Mouse (Mus musculus) erythroblast, embryonic 14.5 days (primary cell): Measurements from ENCODE around the gene Pgghg. TPM values are rescaled to one million over a fixed set of nuclear protein-coding genes. Genes with fewer than 3 reads are reported as not detected.
"Not testable (repeated sequence)": the region's sequence is repeated elsewhere in the genome, so short reads cannot be mapped to it uniquely, and the experiment has no call there.

ENCODE experiments used
- H3K27me3 ChIP-seq: 2 replicates; pipeline ENCODE4 v1.6.1; 2012; ENCODE audit warnings: inconsistent platforms; ENCODE audit not compliant: control insufficient read depth
- H3K36me3 ChIP-seq: 2 replicates; pipeline ENCODE4 v1.6.1; 2012; ENCODE audit warnings: mild to moderate bottlenecking, inconsistent platforms; ENCODE audit not compliant: control insufficient read depth
- H3K4me1 ChIP-seq: 2 replicates; pipeline ENCODE4 v1.6.1; 2012; ENCODE audit warnings: inconsistent platforms; ENCODE audit not compliant: control insufficient read depth
- H3K4me3 ChIP-seq: replicated peaks from 2 replicates; pipeline ENCODE3; 2012; ENCODE audit warnings: moderate library complexity, mild to moderate bottlenecking, inconsistent platforms
- H3K9me3 ChIP-seq: 2 replicates; pipeline ENCODE4 v1.6.1; 2012; ENCODE audit warnings: low read length, inconsistent platforms, mixed read lengths; ENCODE audit not compliant: control insufficient read depth
- GATA1 ChIP-seq: IDR thresholded peaks from 2 replicates; pipeline ENCODE4 v1.6.1; 2012; ENCODE audit warnings: low read length, inconsistent platforms, mixed read lengths
- TAL1 ChIP-seq: IDR thresholded peaks from 3 replicates; pipeline ENCODE4 v1.6.1; 2012; ENCODE audit warnings: low read length, inconsistent platforms, mixed read lengths
- polyA plus RNA-seq: library from polyadenylated mRNA; stranded (reverse); fragments of >175 nt; gene quantifications from 2 replicates; pipeline ENCODE4 v1.2.3, GENCODE M21; 2012

Pgghg gene
- polyA plus RNA-seq, 1 experiment: 0.32 TPM

GRCm38 (mm10) chr7:140959181-140959901 lies 18.1 kb downstream of the Pgghg start:
- H3K4me3 ChIP-seq: no peak overlapping the region
- peaks cover 15% of the 10 kb centered on the region for H3K4me1 ChIP-seq
- no peaks in the 10 kb centered on the region for H3K9me3 ChIP-seq
- H3K27me3 ChIP-seq: no peaks in the 10 kb centered on the region
- no peaks in the 10 kb centered on the region for H3K36me3 ChIP-seq
- no peak for TF ChIP-seq TAL1
- TF ChIP-seq GATA1: no peak

GRCm38 (mm10) chr7:140960026-140960425 lies 18.8 kb downstream of the Pgghg start:
- TF ChIP-seq GATA1: no peak
- no peak for TF ChIP-seq TAL1
- peaks cover 10% of the 10 kb centered on the region for H3K4me1 ChIP-seq
- H3K9me3 ChIP-seq: no peaks in the 10 kb centered on the region

GRCm38 (mm10) chr7:140961416-140961815 lies 20.2 kb downstream of the Pgghg start:
- Histone ChIP-seq H3K9me3 (no peaks in the 10 kb centered on the region), H3K27me3 (no peaks in the 10 kb centered on the region), H3K36me3 (no peaks in the 10 kb centered on the region), H3K4me1 (no peaks in the 10 kb centered on the region; the same call in 1 of the 2 replicates), H3K4me3 (no peak overlapping the region)
- no peak for TF ChIP-seq GATA1
- no peak for TF ChIP-seq TAL1

More at GRCm38 (mm10) chr7:140960026-140960425, 18.8 kb downstream of the Pgghg start:
- no peak overlapping the region for H3K4me3 ChIP-seq
- no peaks in the 10 kb centered on the region for H3K27me3 ChIP-seq
- no peaks in the 10 kb centered on the region for H3K36me3 ChIP-seq

- TF ChIP-seq GATA1: no peak
- no peak for TF ChIP-seq TAL1
- Histone ChIP-seq H3K27me3 (0 out of 2 replicates have a peak, but pooled peaks cover 1% of the 10 kb centered on the region), H3K4me1 (no peaks in the 10 kb centered on the region), H3K36me3 (no peaks in the 10 kb centered on the region), H3K4me3 (no peak overlapping the region), H3K9me3 (no peaks in the 10 kb centered on the region)
These were observed 21.5 kb downstream of the Pgghg start for GRCm38 (mm10) chr7:140962733-140963132.

- peaks cover 7% of the 10 kb centered on the region; the same call in 1 of the 2 replicates for H3K27me3 ChIP-seq
- H3K4me1 ChIP-seq: peaks cover 3% of the 10 kb centered on the region
- no peak for TF ChIP-seq TAL1
- no peak for TF ChIP-seq GATA1
- H3K36me3 ChIP-seq: no peaks in the 10 kb centered on the region
- H3K9me3 ChIP-seq: no peaks in the 10 kb centered on the region
- no peak within 1 kb of the TSS for H3K4me3 ChIP-seq
These were observed 25.7 kb downstream of the Pgghg start, which contains the start of gene Ifitm1 for GRCm38 (mm10) chr7:140966921-140967320. Ifitm1 (plus strand) TSS chr7:140967221.

- H3K4me3 ChIP-seq: no peak overlapping the region
- H3K4me1 ChIP-seq: peaks cover 3% of the 10 kb centered on the region
- TF ChIP-seq GATA1: no peak
- TF ChIP-seq TAL1: no peak
- no peaks in the 10 kb centered on the region for H3K9me3 ChIP-seq
- H3K27me3 ChIP-seq: peaks cover 7% of the 10 kb centered on the region; the same call in 1 of the 2 replicates
- H3K36me3 ChIP-seq: no peaks in the 10 kb centered on the region
These were observed 26.8 kb downstream of the Pgghg start for GRCm38 (mm10) chr7:140967862-140968591.

- not testable (repeated sequence) for H3K36me3 ChIP-seq, H3K27me3 ChIP-seq, H3K9me3 ChIP-seq, H3K4me3 ChIP-seq, H3K4me1 ChIP-seq
These were observed 27.5 kb downstream of the Pgghg start for GRCm38 (mm10) chr7:140968710-140969109.

GRCm38 (mm10) chr7:140970931-140971330 lies 29.7 kb downstream of the Pgghg start:
- no peak for TF ChIP-seq TAL1
- TF ChIP-seq GATA1: no peak
- Histone ChIP-seq H3K36me3 (no peaks in the 10 kb centered on the region), H3K4me3 (no peak overlapping the region), H3K9me3 (no peaks in the 10 kb centered on the region), H3K27me3 (peaks cover 7% of the 10 kb centered on the region; the same call in 1 of the 2 replicates), H3K4me1 (peaks cover 3% of the 10 kb centered on the region)

- no peaks in the 10 kb centered on the region for H3K36me3 ChIP-seq
- H3K4me3 ChIP-seq: no peak overlapping the region
- H3K4me1 ChIP-seq: peaks cover 3% of the 10 kb centered on the region
- no peaks in the 10 kb centered on the region for H3K9me3 ChIP-seq
- TF ChIP-seq GATA1 (no peak), TAL1 (no peak)
- H3K27me3 ChIP-seq: peaks cover 7% of the 10 kb centered on the region; the same call in 1 of the 2 replicates
These were observed 30.4 kb downstream of the Pgghg start for GRCm38 (mm10) chr7:140971479-140972171.
